Mouse (Mus musculus): ENCODE results near the gene Tctn3.

Tctn3 gene

GRCm38 (mm10) chr19:40611830-40612506 is at the start of gene Tctn3, which contains the start of gene Entpd1:
Gene Tctn3, minus strand, starts transcription at chr19:40612233.
Gene Entpd1, plus strand, starts transcription at chr19:40612366.
- peak; percentile 96 for DNase-seq (ENCODE audit: low read depth, low spot score)

- peak; percentile 62 for DNase-seq (ENCODE audit: low read depth, low spot score)
Observed at GRCm38 (mm10) chr19:40661108-40661507, 49.1 kb upstream of the Tctn3 start.

- DNase-seq (ENCODE audit: low read depth, low spot score) = peak; percentile 13
Observed at GRCm38 (mm10) chr19:40660510-40660909, 48.5 kb upstream of the Tctn3 start.

- DNase-seq (ENCODE audit: low read depth, low spot score) = peak; percentile 39
Observed at GRCm38 (mm10) chr19:40659651-40660478, 47.8 kb upstream of the Tctn3 start.

GRCm38 (mm10) chr19:40658935-40659334 is 46.9 kb upstream of the Tctn3 start:
- no peak for DNase-seq (ENCODE audit: low read depth, low spot score)

- DNase-seq (ENCODE audit: low read depth, low spot score) = no peak
Observed at GRCm38 (mm10) chr19:40658281-40658680, 46.2 kb upstream of the Tctn3 start.

GRCm38 (mm10) chr19:40656207-40656606 is 44.2 kb upstream of the Tctn3 start:
- no peak for DNase-seq (ENCODE audit: low read depth, low spot score)

- DNase-seq (ENCODE audit: low read depth, low spot score) = no peak
Observed at GRCm38 (mm10) chr19:40650090-40650489, 38.1 kb upstream of the Tctn3 start.

- no peak for DNase-seq (ENCODE audit: low read depth, low spot score)
Observed at GRCm38 (mm10) chr19:40647319-40648158, 35.5 kb upstream of the Tctn3 start.

- no peak for DNase-seq (ENCODE audit: low read depth, low spot score)
Observed at GRCm38 (mm10) chr19:40646379-40646778, 34.3 kb upstream of the Tctn3 start.

- DNase-seq (ENCODE audit: low read depth, low spot score) = no peak
Observed at GRCm38 (mm10) chr19:40643846-40644245, 31.8 kb upstream of the Tctn3 start.

GRCm38 (mm10) chr19:40640799-40641198 is 28.8 kb upstream of the Tctn3 start:
- no peak for DNase-seq (ENCODE audit: low read depth, low spot score)

- peak; percentile 44 for DNase-seq (ENCODE audit: low read depth, low spot score)
Observed at GRCm38 (mm10) chr19:40639729-40640304, 27.8 kb upstream of the Tctn3 start.

- no peak for DNase-seq (ENCODE audit: low read depth, low spot score)
Observed at GRCm38 (mm10) chr19:40638582-40638981, 26.5 kb upstream of the Tctn3 start.

GRCm38 (mm10) chr19:40637601-40638000 is 25.6 kb upstream of the Tctn3 start:
- no peak for DNase-seq (ENCODE audit: low read depth, low spot score)

- DNase-seq (ENCODE audit: low read depth, low spot score) = no peak
Observed at GRCm38 (mm10) chr19:40637091-40637490, 25.1 kb upstream of the Tctn3 start.

- no peak for DNase-seq (ENCODE audit: low read depth, low spot score)
Observed at GRCm38 (mm10) chr19:40633144-40633543, 21.1 kb upstream of the Tctn3 start.

- DNase-seq (ENCODE audit: low read depth, low spot score) = no peak
Observed at GRCm38 (mm10) chr19:40632668-40633067, 20.6 kb upstream of the Tctn3 start.

GRCm38 (mm10) chr19:40632193-40632592 is 20.2 kb upstream of the Tctn3 start:
- no peak for DNase-seq (ENCODE audit: low read depth, low spot score)

- DNase-seq (ENCODE audit: low read depth, low spot score) = no peak
Observed at GRCm38 (mm10) chr19:40630606-40631005, 18.6 kb upstream of the Tctn3 start.

GRCm38 (mm10) chr19:40630096-40630495 is 18.1 kb upstream of the Tctn3 start:
- no peak for DNase-seq (ENCODE audit: low read depth, low spot score)

- DNase-seq (ENCODE audit: low read depth, low spot score) = no peak
Observed at GRCm38 (mm10) chr19:40628950-40629349, 16.9 kb upstream of the Tctn3 start.
